Mouse (Mus musculus): ENCODE measurements at regions not wholly inside any gene's neighbourhood (a gene's known extent, or its start where the extent isn't known, plus 50 kb on each side); places are given as distances from the start of the nearest gene placed in this dataset.
"Not testable (repeated sequence)": the region's sequence is repeated elsewhere in the genome, so short reads cannot be mapped to it uniquely, and the experiment has no call there.

DNA sequence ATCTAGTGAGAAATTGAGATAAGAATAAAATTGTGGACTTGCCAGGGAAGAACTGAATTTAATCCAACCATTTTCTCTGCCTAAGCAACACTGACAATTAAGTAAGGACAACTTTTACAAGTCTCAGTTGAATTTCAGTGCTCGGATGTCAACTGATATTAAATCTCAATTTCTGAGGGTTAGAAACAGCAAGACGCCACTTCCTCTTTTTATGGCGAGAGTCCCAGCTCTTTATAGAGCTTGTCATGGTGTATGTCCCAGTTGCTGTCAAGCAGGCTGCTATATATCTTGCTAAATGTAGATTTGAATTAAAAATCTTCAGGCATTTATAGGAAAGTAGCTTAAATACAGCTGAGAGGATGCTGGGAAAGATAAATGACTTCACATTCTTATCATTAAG lies 697.8 kb upstream of the Got2 start:
- DNase-seq (ENCODE audit: low spot score): no peak

DNA sequence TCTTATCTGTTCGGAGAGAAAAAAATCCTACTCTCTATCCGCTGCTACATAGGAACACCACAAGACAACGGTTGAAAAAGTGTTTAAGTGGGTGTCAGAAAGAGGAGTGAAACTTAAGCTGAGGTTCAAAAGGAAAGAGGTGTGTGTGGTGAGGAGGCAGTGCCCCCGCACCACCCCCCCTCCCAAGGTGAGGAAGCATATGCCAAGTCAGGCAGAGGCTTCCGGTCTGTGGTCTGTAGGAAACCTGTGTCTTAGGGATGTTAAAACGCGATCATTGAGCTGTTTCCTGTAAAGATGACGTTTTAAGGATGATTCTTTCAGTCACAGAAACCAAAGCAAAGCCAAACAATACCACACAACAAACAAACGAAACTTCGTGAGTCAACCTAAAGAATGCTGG lies 664.2 kb upstream of the Got2 start:
- DNase-seq (ENCODE audit: low spot score): no peak

DNA sequence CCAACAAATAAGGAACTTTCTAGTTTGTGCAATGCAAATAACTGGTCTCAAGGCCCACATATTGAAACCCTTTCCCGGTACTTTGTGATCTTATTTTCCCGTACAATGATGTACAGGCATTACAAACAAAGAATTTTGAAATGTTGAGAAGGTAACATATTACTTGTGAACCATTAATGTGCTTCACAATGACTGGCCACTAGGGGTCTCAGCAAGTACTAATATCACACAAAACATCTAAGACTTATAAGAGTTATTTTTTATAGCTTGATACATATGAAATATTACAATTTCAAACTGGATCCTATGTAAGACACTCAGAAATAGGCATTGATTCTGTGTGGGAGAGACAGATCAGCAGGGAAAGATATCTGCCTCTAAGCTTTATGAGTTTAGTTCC lies 662.1 kb upstream of the Got2 start:
- no peak for DNase-seq (ENCODE audit: low spot score)

DNA sequence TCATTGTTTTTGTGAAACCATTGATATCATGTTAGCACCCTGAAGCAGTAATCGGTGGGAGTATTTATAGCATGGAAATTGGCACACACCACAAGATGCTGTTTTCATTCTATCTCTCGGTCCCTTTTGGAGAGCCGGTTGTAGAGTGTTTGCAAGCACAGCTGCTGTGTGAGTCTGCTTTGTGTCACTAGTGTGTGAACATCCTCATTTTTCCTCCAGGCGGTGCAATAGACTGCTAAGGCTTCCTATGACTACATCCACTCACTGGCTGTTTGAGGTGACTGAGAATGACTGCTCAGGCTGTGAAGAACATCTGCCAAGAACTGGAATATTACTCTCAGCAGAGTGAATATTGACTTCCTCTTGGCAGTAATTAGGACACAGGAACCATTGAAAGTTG lies 660.3 kb upstream of the Got2 start:
- DNase-seq (ENCODE audit: low spot score): no peak

DNA sequence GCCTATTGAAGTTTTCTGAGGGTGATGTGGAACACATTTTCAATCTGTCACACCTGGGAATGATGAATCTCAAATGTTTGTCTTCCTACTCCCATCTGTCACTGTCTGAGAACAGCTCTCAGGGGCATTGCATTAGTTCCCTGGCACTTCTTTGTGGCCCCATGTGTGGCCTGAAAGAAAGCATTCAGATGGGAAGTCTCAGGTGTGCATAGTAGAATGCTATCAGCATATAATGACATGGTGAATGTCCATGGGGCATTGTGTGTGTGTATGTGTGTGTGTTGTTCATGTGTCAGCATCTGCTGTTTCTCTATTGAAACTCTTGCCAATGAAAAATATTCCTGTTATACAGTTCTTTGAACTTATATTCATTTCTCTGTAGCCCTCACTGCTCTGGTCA lies 659.8 kb upstream of the Got2 start:
- DNase-seq (ENCODE audit: low spot score): no peak

DNA sequence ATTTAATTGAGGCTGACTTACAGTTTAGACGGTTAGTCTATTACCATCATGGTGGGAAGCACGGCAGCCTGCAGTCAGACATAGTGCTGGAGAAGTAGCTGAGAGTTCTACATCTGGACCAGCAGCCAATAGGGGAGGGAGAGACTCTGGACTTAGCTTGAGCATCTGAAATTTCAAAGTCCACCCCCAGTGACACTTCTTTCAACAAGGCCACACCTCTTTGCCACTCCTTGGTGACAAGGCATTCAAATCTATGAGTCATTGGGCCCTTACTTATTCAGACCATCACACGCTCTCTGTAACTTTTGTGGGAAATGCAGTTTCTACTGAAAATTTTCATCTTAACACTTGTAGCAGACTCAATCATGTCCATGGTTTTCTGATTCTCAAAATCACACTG lies 653.9 kb upstream of the Got2 start:
- DNase-seq (ENCODE audit: low spot score): no peak

DNA sequence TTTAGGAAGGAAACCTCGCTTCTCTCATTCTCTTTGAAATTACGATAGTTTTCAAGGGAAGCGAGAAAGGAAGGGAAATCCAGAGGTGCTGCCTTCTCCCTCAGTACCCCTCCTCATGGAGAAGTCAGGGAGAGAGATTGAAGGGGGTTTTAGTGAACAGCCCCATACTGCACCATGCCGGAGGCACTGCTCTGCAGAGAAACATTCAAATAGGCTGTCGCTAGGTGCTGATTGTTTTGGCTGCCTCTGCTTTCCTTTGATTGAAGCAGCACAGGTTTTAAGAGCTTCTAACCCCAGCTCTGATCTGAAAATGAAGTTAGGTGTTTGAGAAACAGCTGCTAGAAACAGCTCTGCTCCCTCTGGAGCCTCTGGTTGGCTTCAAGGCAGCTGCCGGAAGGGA lies 610.5 kb upstream of the Got2 start:
- no peak for DNase-seq (ENCODE audit: low spot score)

DNA sequence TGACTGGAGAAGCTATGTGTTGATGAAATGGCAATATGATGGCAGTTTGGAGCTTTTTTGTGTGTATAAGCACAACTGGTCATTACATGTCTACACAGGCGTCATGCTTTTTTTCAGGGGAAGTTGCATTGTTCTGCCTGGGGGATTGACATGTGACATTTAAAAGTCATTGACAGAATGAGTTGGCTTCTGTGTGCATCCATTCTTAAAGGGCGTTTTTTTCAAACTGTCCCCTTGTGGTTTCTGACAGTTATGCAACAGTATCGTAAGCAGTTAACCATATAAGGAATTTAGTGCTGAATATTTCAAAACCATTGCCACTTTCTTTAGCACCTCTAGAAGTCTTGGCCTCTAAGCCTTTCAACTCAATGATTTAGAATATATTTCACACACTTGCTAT lies 607.1 kb upstream of the Got2 start:
- no peak for DNase-seq (ENCODE audit: low spot score)

DNA sequence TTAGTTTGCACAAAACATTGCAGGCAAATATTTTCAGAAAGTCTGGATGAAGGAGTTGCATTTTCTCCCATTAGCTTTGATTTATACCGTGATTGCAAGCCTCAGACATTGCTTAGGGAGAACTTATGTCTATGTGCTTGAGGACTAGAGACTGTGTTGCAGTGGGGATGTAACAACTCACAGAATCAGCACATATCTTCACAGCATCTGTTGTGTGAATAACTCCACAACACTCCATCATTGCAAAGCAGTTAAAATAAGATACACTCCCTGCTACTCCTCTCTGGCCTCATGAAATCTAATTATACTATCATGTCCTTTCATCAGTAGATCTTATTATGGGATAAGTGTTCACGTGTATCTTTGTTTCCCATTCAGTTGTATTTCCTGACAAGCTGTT lies 601.5 kb upstream of the Got2 start:
- no peak for DNase-seq (ENCODE audit: low spot score)

DNA sequence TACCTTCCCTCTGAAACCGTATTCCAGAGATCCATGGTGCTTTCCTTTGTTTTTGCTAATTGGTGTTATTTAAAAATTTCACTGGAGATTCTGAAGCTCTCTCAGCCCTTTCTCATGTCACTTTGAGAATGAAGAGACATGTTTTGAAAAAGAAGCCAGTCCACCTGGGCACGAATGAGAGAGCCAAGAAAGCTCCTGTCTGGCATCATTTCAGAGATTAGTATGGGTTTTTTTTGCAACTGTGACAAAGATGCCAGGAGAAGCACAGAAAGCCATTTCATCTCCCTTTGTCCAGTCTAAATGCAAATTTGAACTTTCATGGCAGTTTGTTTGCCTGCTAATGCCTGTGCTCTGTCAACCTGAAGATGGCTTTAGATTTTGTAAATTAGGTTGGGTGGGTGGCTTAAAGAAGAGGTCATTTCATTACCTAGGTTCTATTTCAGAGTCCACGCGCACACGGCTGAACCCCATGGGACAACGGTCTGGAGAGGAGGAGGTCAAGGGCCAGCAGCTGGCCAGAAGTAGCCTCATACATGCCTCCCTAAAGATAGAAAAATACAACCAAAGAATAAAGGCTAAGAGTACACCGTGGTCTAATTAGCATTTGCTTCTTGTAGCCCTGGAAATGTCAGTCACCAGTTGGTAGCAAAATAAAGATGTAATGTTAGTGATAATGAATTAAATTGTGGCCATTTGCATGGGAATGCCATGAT lies 600.5 kb upstream of the Got2 start:
- DNase-seq (ENCODE audit: low spot score): no peak

DNA sequence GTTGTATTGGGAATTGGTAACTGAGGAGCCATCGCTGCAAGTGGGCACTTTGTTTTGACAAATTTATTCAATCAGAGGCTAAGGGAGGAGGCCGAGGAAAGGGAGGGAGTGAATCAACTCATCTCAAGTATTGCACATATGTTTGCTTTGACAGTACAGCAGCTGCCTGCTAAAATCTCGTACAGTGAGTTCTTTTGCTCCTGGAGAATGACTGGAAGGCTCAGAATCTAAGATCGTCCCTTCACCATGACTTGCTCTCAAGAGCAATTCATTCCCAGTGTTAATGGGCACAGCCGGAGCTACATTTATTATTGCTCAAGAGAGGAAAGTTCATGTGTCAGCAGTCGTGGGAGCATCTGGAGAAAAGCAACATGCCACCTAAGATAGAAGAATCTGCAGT lies 567.6 kb upstream of the Got2 start:
- no peak for DNase-seq (ENCODE audit: low spot score)

DNA sequence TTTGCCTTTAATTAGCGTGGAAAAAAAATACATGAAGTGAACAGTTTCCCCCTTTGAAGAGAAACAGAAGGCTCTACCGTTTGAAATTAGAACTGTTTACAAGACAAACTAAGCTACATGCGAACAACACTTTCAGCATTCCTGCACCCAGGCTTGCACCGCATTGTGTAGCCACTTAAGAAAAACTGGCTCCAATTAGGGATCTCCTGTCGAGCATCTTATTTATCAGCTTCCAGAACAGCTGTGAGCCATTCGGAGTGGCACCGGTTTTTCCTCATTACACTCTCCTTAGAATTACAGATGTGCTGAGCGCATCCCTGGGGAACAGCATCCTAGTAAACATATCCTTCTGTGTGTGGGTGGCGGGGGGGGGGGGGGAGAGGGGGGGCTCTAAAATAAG lies 567.0 kb upstream of the Got2 start:
- DNase-seq (ENCODE audit: low spot score): no peak

DNA sequence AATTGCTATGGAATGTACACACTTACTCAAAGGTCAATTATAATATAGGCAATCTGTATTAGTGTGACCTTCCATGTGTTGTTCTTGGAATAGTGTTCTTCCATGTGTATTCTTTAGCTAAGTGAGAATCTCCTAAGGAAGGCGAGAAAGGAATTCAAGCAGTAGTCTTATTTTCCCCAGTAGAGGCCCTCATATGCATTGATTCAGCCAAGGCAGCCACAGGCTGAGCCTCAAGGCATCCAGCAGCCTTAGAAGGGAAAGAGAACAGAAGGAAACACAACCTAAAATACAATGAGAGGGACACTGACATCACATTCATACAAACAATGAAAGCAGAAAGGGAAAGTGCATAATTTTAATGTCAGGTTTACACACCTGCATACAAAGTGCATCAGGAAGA lies 541.4 kb upstream of the Got2 start:
- DNase-seq (ENCODE audit: low spot score): no peak

DNA sequence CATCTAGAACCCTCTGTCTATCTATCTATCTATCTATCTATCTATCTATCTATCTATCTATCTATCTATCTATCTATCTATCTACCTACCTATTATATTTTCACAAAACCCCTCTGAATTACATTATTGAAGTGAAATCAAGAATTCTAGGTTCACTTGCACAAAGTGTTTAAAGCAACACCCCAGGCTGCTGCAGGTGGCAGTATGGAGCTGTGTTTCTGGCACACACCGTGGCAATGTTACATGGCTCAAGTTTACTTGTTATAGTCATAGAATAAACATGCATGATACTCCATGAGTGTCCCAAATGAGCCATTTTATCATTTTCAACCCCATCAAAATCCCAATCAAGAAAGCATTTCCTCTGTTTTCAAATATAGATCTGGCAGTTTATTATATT lies 538.6 kb upstream of the Got2 start:
- DNase-seq (ENCODE audit: low spot score): no peak

DNA sequence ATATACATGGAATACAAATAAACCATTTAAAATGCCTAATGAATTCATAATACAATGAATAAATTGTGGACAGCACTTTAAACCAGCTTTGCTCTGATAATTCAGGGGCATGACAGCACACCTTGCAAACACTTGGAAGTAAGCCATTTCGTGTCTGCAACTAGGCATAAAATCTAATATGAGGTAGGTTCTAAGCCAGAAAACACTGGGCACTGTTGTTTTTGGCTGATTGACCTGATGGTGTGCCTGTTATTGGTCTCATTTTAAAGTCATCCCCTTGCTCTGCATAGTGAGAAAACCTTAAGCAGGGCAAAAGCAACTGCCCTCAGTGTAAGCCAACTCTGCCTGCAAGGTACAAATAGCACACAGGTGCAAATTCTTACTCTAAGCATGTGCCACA lies 521.3 kb upstream of the Got2 start:
- no peak for DNase-seq (ENCODE audit: low spot score)

DNA sequence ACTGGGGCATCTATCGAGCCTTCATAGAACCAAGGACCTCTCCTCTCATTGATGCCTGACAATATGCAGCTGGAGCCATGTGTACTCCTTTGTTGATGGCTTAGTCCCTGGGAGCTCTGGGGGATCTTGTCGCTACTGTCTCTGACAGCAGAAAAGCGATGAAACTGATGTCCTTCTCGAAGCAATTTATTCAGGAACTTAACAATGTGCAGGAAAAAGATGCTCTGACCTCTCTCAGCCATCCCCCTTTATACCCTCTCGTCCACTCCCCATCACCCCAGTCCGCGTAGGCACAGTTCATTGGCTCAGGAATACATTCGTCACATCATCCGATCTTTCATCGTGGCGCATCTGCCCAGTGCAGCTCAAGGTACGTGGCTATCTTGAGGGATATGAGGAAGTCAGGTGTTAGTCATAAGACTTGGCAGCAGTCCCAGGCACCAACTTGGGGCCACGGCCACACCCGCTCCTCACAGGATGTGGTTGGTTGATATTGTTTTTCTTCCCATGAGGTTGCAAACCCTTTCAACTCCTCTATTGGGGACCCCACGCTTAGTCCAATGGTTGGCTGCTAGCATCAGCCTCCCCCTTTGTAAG lies 516.3 kb upstream of the Got2 start:
- DNase-seq (ENCODE audit: low spot score): no peak

DNA sequence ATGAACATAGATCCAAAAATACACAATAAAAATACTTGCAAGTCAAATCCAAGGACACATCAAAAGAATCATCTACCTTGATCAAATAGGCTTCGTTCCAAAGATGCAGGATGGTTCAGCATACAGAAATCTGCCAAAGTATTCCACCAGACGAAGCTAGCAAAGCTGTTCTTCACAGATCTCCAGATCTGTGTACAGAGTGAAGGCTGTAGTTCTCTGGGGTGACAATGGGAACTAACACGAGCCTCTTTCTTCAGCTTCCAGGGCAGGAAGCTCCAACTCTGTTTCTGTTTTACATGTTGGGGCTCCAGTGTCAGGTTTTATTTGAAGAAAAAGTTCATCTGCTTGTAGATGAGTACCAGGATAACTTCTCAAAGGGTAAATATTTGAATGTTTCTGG lies 515.3 kb upstream of the Got2 start:
- no peak for DNase-seq (ENCODE audit: low spot score)

DNA sequence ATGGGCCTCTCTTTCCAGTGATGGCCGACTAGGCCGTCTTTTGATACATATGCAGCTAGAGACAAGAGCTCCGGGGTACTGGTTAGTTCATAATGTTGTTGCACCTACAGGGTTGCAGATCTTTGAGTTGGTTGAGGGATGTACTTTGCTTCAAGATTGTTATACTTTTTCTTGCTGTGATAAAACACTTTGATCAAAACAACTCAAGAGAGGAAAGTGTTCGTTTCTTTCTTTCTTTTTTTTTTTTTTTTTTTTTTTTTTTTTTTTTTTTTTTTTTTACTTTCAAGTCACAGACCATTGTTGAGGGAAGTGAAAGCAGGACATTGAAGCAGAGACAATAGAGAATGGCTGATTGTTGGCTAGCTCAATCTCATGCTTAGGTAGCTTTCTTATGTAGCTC lies 511.0 kb upstream of the Got2 start:
- DNase-seq (ENCODE audit: low spot score): not testable (repeated sequence)

DNA sequence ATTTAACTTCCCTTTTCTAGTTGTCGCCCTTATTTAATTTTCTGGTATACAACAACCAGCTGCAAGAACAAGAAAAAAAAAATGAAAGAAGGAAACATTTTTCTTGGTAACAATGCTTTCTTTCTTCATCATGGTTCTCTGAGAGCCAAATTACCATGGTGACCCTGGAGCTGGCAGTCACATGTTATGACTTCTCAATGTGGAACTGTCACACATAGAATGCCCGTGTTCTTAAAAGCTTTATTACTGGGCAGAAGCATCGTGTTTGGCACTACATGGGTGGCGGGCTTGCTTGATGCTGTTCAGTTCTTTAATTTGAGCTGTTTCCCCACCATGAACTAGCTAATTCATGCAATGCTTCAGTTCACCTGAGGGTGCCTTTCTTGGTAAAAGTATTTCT lies 504.7 kb upstream of the Got2 start:
- no peak for DNase-seq (ENCODE audit: low spot score)

DNA sequence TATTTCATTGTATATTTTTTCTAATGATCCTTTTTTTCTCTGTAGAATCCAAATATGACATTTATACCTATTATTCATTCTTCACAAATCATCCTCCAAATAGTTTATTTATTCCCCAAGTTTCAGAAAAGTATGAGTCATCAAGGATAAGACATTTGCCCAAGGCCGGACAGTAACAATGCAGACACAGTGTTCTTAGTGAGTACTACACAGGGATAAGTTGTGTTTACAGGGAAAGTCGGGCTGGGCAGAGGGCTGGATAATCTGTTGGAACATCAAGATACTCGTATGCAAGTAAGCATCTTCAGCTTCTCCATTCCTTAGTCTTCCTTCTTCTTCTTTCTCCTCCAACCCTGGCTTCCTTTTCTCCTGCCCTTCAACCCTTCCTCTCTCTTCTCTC lies 500.9 kb upstream of the Got2 start:
- no peak for DNase-seq (ENCODE audit: low spot score)

DNA sequence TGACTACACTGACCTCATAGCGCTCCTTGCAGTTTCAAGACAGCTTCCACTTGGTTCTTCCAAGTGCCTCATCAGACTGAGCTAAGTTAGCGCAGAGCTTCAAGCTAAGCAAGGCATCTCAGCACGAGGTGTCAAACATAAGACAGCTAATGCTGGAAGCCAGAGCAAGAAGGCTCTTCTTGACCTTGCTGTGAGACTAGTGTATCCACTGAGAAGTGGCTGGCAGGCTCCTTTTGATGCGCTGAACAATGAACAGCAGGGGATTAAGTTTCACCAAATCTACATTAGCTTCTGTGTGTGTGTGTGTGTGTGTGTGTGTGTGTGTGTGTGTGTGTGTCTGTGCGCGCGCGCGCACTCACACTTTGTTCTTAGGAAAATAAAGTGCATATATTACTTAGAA lies 482.2 kb upstream of the Got2 start:
- DNase-seq (ENCODE audit: low spot score): no peak

DNA sequence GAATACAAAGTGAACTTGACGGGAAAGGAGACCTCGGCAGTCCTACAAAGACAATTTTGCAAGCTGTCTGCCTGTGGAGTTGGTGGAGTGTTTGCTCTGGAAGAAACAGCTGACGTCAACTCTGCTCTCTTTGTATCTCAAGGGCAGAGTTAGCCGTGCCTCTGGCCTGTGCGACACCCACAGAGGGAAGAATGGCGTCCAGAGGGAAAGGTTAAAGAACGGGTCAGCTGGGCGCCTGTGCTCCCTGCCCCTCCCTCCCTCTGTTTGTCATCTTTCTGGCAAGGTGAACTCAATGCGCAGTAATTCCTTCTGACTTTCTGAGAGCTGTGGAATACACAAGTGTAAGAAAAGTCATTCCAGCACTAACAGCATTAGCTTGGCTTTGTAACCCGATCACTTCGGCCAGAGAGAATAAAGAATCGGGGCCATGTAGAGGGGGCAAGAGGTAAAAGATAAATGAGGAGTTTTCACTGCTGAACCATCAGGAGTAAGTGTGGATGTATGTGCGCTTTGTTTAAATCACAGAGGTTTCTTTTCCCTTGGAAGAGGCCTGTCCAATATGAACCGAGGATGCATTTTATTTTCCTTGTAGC lies 474.6 kb upstream of the Got2 start:
- no peak for DNase-seq (ENCODE audit: low spot score)

DNA sequence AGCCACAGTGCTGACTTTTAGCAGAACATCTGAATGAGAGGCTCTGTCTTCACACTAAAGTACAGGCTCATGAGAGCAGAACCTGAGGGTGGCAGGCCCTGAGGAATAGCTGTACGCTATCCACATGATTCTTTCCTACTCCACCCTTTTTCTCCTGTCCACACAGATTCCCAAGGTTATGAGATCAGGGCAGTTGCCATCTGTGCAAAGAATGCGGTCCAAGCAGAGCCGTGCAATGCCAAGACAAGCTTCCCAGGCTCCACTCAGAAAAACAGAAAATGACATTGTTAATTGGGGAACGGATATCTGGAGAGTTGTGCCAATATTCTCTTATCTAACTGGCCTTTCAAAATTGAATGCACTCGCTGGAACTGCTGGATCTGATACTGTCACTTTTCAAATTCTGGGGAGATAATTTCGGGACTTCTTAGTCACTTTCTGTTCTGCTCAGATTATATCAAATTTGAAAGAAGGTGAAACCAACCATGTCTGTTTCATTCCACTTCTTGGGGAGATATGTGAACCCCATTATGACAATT lies 462.3 kb upstream of the Got2 start:
- DNase-seq (ENCODE audit: low spot score): no peak
